Mouse (Mus musculus) c-Kit-positive CD71-positive TER-119-negative erythroid progenitor cells, embryonic 14.5 days (primary cell): ENCODE measurements around the gene Trpm3.

Experiments used
- DNase-seq: peaks from one replicate; pipeline ENCODE4 v3.0.0-alpha.2; 2013; ENCODE audit warnings: low read depth

The Trpm3 gene

DNA sequence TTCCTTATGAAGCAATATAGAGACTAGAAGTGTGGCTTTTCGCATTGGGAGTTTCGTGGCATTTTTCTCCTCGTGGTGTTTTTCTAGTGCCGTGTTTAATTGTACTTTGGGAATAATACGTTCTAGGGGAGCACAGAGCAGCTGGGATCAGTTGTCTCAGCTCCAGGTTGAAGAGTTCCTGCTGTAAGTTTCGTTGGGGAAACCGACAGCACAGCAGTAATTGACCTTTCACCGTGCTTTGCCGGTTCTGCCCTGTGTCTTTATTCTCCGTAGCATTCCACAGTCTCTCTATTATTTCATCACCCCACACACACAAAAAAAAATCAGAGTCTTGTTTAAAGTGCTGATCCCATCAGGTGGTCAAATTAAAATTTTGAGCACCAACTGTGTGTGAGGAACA lies 496.8 kb downstream of the Trpm3 start:
- no peak for DNase-seq

DNA sequence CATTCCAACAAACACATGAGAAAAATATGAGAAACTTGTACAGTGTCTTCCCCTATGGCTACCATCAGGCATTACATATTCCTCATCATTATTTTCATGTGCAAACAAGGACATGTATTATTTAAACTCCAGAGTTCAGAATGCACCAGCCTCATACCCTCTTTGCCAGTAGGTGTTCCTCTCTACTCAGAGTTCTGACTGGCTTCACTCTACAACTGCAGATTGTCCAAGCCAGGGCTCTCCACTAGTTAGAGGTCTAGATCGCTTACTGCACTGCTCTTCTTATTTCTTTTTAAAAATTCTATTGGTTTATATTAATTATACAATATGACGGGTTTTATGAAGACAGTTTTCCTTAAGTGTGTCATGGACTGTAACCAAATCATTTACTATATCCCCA lies 498.9 kb downstream of the Trpm3 start:
- no peak for DNase-seq

- no peak for DNase-seq
Measured at GRCm38 (mm10) chr19:22638394-22638954, 499.6 kb downstream of the Trpm3 start.

DNA sequence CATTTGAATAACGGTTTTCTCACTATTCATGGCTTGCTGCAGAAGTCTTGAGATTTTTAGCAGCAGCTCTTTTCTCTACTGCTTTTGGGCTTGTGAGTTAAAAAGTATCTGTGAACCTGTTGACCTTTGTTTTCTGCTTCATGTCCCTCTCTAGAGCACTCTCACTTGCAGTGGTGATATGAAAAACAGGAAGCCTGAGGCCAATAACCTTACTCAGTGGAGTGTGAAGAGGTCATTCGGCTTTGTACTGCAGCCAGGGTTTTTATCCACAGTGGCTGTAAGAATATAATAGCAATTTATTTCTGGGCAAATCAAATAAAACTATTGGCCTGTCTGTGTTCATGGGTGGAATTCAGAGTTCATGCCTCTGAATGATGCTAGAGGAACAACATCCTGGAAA lies 503.3 kb downstream of the Trpm3 start:
- no peak for DNase-seq

- no peak for DNase-seq
Measured at GRCm38 (mm10) chr19:22656466-22657215, 517.8 kb downstream of the Trpm3 start.

GRCm38 (mm10) chr19:22657251-22657650 lies 518.4 kb downstream of the Trpm3 start:
- no peak for DNase-seq

DNA sequence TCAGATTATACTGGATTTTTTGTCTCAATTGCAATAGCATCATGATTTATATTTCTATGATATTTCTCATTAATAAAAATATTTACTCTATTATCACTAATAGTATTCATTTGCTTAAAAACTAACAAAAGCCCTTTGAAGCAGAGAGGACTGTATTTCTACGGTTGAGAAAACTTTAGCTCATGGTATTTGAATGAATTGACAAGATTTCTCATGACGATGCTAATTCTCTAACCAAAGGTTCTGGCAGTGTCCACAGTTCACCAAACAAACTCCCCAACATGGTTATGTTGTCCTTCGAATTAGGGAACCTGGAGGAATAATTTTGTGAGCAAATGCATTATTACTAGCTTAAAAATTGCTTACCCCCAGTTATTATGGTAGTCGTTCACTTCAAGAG lies 526.6 kb downstream of the Trpm3 start:
- DNase-seq = no peak

DNA sequence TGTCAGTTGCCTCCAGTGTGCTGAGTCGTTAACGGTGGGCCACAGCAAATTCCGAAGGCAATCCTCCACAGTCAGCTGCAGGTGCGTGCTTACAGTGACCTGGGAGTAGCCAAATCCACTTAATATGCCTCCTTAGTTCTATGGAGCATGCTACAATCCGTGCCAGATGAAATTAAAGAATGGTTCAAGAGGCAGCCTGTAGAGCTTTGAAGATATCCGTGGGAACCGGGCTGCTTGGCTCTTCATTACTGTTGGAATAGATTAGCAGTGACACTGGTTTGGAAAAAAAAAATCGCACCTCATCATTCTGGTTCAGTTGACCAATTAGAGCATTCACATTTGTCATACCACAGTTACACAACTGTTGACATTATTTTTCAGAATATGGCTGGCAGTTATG lies 531.4 kb downstream of the Trpm3 start:
- DNase-seq = no peak

- no peak for DNase-seq
Measured at GRCm38 (mm10) chr19:22672892-22673291, 534.0 kb downstream of the Trpm3 start.

GRCm38 (mm10) chr19:22676206-22676605 lies 537.4 kb downstream of the Trpm3 start:
- DNase-seq = no peak

- no peak for DNase-seq
Measured at GRCm38 (mm10) chr19:22682238-22682637, 543.4 kb downstream of the Trpm3 start.

- DNase-seq = no peak
Measured at GRCm38 (mm10) chr19:22691995-22692394, 553.1 kb downstream of the Trpm3 start.

DNA sequence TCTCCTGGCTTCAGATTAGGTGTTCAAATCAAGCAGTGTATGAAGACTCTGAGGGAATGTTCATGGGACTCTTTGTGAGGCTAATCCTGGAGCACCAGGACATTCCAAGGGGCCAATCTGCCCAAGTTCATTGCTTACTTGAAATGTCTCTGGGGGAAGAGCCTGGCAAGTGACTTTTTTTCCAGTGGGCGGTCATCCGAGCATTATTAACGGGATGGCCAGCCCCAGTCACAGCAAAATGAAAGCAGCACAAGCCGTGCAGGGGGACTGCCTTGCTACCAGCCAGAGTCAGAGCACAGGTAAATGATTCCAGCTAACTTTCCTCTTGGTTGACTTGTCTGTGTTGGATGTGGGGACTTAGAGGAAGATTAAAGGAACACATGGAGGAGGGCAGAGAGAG lies 553.7 kb downstream of the Trpm3 start:
- no peak for DNase-seq

GRCm38 (mm10) chr19:22692956-22693355 lies 554.1 kb downstream of the Trpm3 start:
- DNase-seq = no peak

DNA sequence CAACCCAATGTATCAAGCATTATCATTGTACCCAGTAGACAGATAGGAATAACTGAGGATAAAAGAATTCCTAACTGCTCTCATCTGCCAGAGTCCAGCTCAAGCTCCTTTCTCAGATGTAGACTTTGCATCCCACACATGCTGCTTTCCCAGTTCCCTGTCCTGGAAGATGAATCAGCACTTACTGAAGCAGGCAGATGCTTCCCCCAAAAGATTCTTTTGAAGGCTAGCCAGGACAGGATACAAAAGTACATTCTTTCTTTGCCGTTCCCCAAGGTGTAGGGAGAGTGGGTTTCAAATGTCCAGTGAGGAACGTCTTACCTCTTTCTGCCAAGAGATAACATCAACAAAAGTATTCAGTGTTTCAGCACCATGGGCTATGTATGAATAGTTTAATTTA lies 556.6 kb downstream of the Trpm3 start:
- no peak for DNase-seq

DNA sequence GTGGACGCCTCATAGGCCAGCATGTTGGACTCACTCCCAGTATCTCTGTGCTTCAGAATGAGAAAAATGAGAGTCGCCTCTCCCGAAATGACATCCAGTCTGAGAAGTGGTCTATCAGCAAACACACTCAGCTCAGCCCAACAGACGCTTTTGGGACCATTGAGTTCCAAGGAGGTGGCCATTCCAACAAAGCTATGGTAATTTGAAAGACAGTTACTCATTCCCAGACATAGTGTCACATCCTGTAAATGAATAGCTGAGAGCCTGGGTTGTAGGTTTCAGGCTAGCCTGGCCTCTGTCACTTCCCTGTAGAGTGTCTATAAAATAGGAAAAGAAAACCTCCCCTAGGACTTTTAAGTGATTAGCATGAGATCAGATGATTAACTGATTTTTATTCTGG lies 559.9 kb downstream of the Trpm3 start:
- DNase-seq = no peak

GRCm38 (mm10) chr19:22700871-22701651 lies 562.2 kb downstream of the Trpm3 start:
- no peak for DNase-seq

GRCm38 (mm10) chr19:22703876-22704275 lies 565.0 kb downstream of the Trpm3 start:
- DNase-seq = no peak

GRCm38 (mm10) chr19:22705414-22705813 lies 566.6 kb downstream of the Trpm3 start:
- no peak for DNase-seq

DNA sequence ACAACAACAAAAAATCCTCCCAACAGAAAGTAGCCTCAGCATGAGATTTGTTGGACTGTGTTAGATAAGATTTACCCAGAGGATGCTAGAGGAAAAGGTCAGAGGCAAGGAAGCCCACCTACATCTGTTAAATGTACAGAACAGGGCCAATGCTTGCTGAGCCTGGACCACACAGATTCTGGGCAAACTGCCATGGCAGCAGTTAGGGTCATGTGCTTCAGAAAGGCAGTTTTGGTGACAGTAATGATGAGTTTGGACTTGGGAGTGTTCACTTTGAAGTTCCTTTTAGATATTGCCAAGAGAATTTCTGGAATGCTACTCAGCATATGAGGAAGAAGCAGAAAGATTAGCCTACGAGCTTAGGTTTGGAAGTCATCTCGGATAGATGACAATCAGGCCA lies 580.2 kb downstream of the Trpm3 start:
- no peak for DNase-seq

GRCm38 (mm10) chr19:22729846-22730245 lies 591.0 kb downstream of the Trpm3 start:
- DNase-seq = no peak

- no peak for DNase-seq
Measured at GRCm38 (mm10) chr19:22730971-22731370, 592.1 kb downstream of the Trpm3 start.

DNA sequence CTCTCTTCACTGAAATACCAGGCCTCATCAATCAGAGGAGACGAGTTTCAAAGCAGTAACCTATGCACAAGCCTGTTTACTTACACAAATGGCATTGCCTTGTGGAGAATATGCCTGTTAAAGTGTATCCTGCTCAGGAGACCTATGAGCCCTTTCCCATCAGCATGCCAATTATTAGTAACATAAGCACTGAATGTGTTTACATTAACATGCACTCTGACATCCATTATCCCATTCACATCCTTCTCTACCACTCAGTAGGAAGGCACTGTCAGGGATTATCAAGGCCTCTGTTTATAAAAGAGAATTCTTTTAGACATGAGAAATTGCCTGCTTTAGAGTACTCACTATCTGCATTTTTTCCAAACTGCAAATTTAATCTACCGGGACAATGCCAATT lies 598.0 kb downstream of the Trpm3 start:
- no peak for DNase-seq
